Mouse (Mus musculus) central nervous system, embryonic 18 days (tissue): ENCODE measurements around the gene Olfr718-ps1. TPM values are rescaled to one million over a fixed set of nuclear protein-coding genes. Genes with fewer than 3 reads are reported as not detected.

ENCODE experiments used
- polyA plus RNA-seq: library from polyadenylated mRNA; depleted of rRNA; stranded (reverse); fragments of >200 nt; gene quantifications from 2 replicates; pipeline ENCODE4 v1.2.3, GENCODE M21; 2012; rRNA removed

Gene Olfr718-ps1
- polyA plus RNA-seq, result not detected in 2 replicates

GRCm38 (mm10) chr5:143147481-143147880 is at the start of gene Olfr718-ps1:
Gene Olfr718-ps1 (minus strand): TSS chr5:143147581.

GRCm38 (mm10) chr5:143180255-143181076 is 33.1 kb upstream of the Olfr718-ps1 start, which contains the start of the genes Rbak and Spdye4b:
Gene Rbak (minus strand): TSS chr5:143180775.
Gene Spdye4b (plus strand): TSS chr5:143181017.

GRCm38 (mm10) chr5:143112281-143113246 is 34.8 kb downstream of the Olfr718-ps1 start, which contains the start of gene Rnf216:
Gene Rnf216 (minus strand): TSS chr5:143112994.

Other genes with a start within 250 kb of the Olfr718-ps1 start
- 3,461 and 4,153 TPM in 2 replicates for gene Actb, start 240.8 kb downstream of the Olfr718-ps1 start, polyA plus RNA-seq
- 464 and 503 TPM in 2 replicates for gene Fscn1, start 187.2 kb downstream of the Olfr718-ps1 start, polyA plus RNA-seq
- gene Rnf216, start 34.6 kb downstream of the Olfr718-ps1 start, polyA plus RNA-seq, result 24.1 and 25.7 TPM in 2 replicates
- 17.1 and 17.5 TPM in 2 replicates for gene Rbak, start 33.2 kb upstream of the Olfr718-ps1 start, polyA plus RNA-seq
- gene Spdye4b, start 33.4 kb upstream of the Olfr718-ps1 start, polyA plus RNA-seq, result not detected in 2 replicates
- not detected in 2 replicates for gene Spdye4a, start 79.3 kb upstream of the Olfr718-ps1 start, polyA plus RNA-seq
- gene Zfp12, start 87.6 kb upstream of the Olfr718-ps1 start, polyA plus RNA-seq, result 28.1 TPM in 2 replicates
- gene Zfp316, start 122.4 kb upstream of the Olfr718-ps1 start, polyA plus RNA-seq, result 15.0 and 18.3 TPM in 2 replicates
- gene Zfp853, start 146.0 kb upstream of the Olfr718-ps1 start, polyA plus RNA-seq, result 7.9 and 8.2 TPM in 2 replicates
- gene E130309D02Rik, start 167.8 kb upstream of the Olfr718-ps1 start, polyA plus RNA-seq, result 15.8 and 18.7 TPM in 2 replicates
- gene Zdhhc4, start 181.7 kb upstream of the Olfr718-ps1 start, polyA plus RNA-seq, result 55.5 and 60.8 TPM in 2 replicates
- gene Grid2ip, start 209.8 kb upstream of the Olfr718-ps1 start, polyA plus RNA-seq, result 2.0 and 2.4 TPM in 2 replicates